Mouse (Mus musculus) bone marrow, adult 2 months (tissue): ENCODE results near the gene Luc7l3. TPM values are rescaled to one million over a fixed set of nuclear protein-coding genes. Genes with fewer than 3 reads are reported as not detected.
"Not testable (repeated sequence)": the region's sequence is repeated elsewhere in the genome, so short reads cannot be mapped to it uniquely, and the experiment has no call there.

Experiments used
- H3K27ac ChIP-seq: fragments of 200-500 bp; 2 replicates; pipeline ENCODE4 v1.5.1; 2012; ENCODE audit warnings: low read depth, mild to moderate bottlenecking, control low read depth, inconsistent platforms, low read length; ENCODE audit not compliant: control insufficient read depth, poor library complexity, insufficient read depth
- H3K4me1 ChIP-seq: fragments of 200-500 bp; 2 replicates; pipeline ENCODE4 v1.6.1; 2011; ENCODE audit warnings: low read length; ENCODE audit not compliant: control insufficient read depth, insufficient read depth
- H3K4me3 ChIP-seq: fragments of 200-500 bp; replicated peaks from 2 replicates; pipeline ENCODE3; 2011; ENCODE audit warnings: mild to moderate bottlenecking, low read depth, low read length, control low read depth; ENCODE audit not compliant: control insufficient read depth
- CTCF ChIP-seq: fragments of 200-500 bp; IDR thresholded peaks from 2 replicates; pipeline ENCODE4 v1.5.1; 2011; ENCODE audit warnings: low read length, control low read depth; ENCODE audit not compliant: control insufficient read depth, insufficient read depth
- POLR2A ChIP-seq: fragments of 200-500 bp; IDR thresholded peaks from 2 replicates; pipeline ENCODE4 v1.6.1; 2011; ENCODE audit warnings: low read depth, mild to moderate bottlenecking, control low read depth, low read length, borderline replicate concordance; ENCODE audit not compliant: control insufficient read depth
- WGBS: fragments of 180-500 bp; shearing (Covaris S2); methylation state at CpG from one replicate; pipeline ENCODE4 v1.1.7; 2018; 5-methylcytosine and 5-hydroxymethylcytosine counted together
- polyA plus RNA-seq: library from polyadenylated mRNA; stranded (reverse); fragments of >200 nt; gene quantifications from 2 replicates; pipeline ENCODE4 v1.2.4, GENCODE M21; 2011; ENCODE audit warnings: low replicate concordance; ENCODE audit not compliant: missing spikeins, insufficient read depth, insufficient read length

The Luc7l3 gene
- polyA plus RNA-seq, 1 experiment, result 213 TPM

DNA sequence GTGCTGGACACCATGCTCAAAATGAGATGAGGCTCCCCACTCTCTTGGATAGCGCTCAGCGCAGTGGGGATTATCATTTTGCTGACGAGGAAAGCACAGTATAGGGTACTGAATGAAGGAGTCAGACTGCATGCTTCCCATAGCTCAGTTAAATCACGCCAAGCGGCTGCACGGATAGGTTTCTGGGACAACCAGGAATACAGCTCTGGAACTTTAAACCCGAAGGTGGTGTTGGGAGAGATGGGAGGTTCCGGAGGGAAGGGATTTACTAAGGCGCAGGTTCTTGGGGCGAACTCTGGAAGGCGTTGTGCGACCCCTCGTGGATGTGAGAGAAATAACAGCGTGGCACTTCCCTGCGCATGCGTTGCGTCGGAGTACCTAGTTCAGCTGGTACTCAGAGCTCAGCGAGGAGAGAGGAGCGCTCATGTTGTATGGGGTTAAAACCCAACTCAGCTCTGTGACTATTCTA lies 44.9 kb downstream of the Luc7l3 start:
- peaks cover 2% of the 10 kb centered on the region for H3K4me1 ChIP-seq

DNA sequence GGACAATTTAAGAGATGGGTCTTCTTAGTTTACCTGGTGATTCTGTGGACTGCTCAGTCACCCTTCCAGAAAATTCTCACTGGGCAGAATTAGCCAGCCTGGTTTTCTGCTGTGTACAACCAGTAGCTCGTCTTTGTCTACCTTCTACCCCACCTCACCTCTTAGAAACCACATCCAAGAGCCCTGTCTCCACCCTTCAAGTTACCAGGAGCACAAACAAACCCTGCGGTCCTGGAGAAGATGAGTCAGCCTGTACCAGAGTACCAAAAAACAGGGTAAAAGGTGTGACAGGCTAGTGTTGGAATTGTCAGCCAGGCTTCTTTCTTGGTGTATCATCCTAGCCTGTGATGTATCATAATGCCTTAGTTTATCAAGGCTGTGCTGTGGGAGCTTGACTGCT lies 46.1 kb downstream of the Luc7l3 start:
- no peak overlapping the region for H3K4me3 ChIP-seq
- peaks cover 4% of the 10 kb centered on the region for H3K4me1 ChIP-seq
- TF ChIP-seq CTCF (no peak), POLR2A (no peak)
- 71% methylated on average over 2 of the region's 2 CpGs for WGBS
- H3K27ac ChIP-seq, result no peak overlapping the region

More for the DNA sequence above, 44.9 kb downstream of the Luc7l3 start:
- Histone ChIP-seq H3K27ac (no peak overlapping the region), H3K4me3 (peak overlapping the region; percentile 38)
- no peak for TF ChIP-seq POLR2A
- TF ChIP-seq CTCF, result peak; percentile 99
- WGBS, result 8% methylated on average over 20 of the region's 20 CpGs

DNA sequence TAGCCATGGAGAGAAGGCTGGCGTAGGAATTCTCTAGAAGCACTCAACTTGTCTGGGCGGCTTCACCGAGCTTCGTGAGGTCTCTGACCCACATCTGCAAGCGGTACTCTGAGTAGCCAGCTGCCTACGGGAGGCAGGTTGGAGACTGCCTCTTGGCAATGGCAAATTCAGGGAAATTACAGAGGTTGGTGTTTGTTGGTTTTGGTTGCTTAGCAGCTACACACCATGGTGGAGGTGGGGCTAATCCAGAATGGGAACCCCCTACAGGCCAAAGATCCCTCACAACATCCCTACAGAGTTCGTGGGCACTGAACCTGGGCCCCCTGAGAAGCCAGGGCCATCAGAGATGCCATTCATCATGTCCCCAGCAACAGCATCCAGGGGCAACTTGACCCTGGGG lies 46.6 kb downstream of the Luc7l3 start:
- 91% methylated on average over 7 of the region's 7 CpGs for WGBS
- peaks cover 4% of the 10 kb centered on the region for H3K4me1 ChIP-seq
- H3K27ac ChIP-seq, result no peak overlapping the region
- H3K4me3 ChIP-seq, result no peak overlapping the region
- TF ChIP-seq POLR2A (no peak), CTCF (no peak)

DNA sequence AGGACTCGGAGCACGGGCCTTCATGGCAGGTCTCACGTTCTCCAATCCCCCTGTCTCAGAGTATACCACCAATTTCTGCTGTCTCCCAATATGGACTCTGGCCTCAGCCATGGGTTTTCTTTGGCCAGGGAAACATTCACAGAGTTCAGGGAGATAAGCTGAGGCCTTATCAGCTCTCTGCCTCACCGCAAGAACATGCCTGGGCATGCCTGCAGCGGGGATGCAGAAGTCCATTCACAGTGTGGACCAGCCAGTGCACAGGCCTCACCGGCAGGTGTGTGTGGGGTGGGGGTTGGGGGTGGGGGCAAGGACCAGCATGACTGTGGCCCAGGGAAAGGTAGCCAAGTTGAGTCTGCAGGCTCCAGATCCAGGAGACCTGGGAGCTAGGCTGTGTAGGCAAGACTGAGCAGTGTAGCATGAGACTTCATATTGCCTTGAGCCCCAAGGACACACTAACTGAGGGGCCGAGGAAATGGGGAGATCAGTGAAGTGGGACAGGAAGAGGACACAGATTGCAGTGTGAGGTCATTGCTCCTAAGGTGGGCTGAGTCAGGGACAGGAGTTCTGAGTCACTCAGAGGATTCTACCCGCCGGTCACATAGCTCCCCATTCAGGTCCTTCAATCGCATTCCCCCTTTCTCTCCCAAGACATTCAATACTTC lies 47.5 kb downstream of the Luc7l3 start:
- peaks cover 4% of the 10 kb centered on the region for H3K4me1 ChIP-seq
- H3K27ac ChIP-seq, result no peak overlapping the region

DNA sequence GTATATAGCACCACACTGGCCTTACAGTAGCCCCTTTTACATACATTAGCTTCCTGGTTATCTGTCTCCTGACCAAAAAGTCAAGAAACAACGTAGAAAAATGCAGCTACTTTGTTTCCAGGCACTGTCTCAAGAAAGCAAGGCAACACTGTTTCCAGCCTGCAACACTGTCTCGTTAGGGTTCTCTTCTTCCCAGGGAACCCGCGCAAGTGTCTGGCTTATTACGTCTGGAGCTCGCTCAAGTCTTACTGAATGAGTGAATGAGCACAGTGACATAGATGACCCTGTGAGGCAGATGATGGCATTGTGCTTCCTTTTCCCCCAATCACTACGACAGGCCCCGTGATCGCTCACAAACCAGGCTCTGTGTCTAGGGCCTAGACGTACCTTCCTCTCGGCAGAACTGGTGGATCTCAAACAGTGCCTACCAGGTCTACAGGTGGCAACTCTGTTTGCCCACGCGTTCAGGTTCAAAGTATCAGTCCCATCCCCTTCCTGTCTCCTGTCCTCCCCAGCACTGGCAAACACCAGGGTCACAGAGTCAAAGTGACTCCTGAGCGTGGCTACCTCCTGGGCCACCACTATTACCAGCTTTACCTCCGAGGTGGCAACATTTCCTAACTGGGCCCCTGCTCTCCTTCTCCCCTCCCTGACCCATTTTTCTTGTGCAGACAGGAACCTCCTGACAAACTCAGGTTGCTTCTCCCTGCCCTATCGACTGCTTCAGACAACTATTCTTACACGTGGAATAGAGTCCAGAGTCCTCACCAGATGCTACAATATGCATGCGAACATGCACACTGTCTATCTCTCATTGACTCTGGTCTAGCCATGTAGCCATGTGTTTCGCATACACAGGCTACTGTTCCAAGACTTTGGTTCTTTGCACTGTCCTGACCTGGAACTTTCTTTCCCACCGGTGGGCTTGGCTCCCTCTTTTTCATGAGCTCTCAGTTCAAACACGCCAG lies 48.5 kb downstream of the Luc7l3 start:
- no peak for TF ChIP-seq POLR2A
- TF ChIP-seq CTCF, result no peak
- Histone ChIP-seq H3K4me3 (no peak overlapping the region), H3K27ac (no peak overlapping the region), H3K4me1 (peaks cover 4% of the 10 kb centered on the region)
- WGBS, result 85% methylated on average over 21 of the region's 21 CpGs

More for the DNA sequence above, 47.5 kb downstream of the Luc7l3 start:
- WGBS, result 79% methylated on average over 10 of the region's 10 CpGs
- TF ChIP-seq POLR2A, result no peak
- no peak for TF ChIP-seq CTCF
- no peak overlapping the region for H3K4me3 ChIP-seq

GRCm38 (mm10) chr11:94271015-94271414 lies 50.8 kb downstream of the Luc7l3 start:
- Histone ChIP-seq H3K4me1 (peaks cover 6% of the 10 kb centered on the region), H3K27ac (no peak overlapping the region), H3K4me3 (no peak overlapping the region)
- WGBS, result 56% methylated on average over 2 of the region's 2 CpGs
- no peak for TF ChIP-seq POLR2A

DNA sequence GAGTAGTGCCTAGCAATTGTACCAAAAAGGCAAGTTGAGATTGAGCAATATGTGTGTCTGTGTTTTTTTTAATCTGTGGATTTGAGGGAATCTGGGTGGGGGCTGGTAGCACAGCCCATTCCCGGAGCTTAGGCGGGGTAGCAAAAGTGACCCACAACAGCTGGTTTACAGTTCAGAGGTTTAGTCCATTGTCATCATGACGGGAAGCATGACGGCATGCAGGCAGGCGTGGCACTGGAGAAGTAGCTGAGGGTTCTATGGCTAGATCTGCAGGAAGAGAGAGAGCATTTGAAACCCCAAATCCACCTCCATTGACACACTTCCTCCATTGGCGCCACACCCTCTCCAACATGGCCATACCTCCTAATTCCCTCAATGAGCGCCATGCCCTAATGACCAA lies 51.9 kb downstream of the Luc7l3 start:
- no peak overlapping the region for H3K4me3 ChIP-seq
- no peak overlapping the region for H3K27ac ChIP-seq
- TF ChIP-seq CTCF, result no peak
- no peak for TF ChIP-seq POLR2A
- 71% methylated on average over 7 of the region's 7 CpGs for WGBS
- H3K4me1 ChIP-seq, result peaks cover 7% of the 10 kb centered on the region

- H3K4me1 ChIP-seq, result peaks cover 6% of the 10 kb centered on the region; the same call in 1 of the 2 replicates
- TF ChIP-seq POLR2A, result no peak
- TF ChIP-seq CTCF, result no peak
- no peak overlapping the region for H3K27ac ChIP-seq
- H3K4me3 ChIP-seq, result no peak overlapping the region
Measured at GRCm38 (mm10) chr11:94268761-94269160, 53.0 kb downstream of the Luc7l3 start.

DNA sequence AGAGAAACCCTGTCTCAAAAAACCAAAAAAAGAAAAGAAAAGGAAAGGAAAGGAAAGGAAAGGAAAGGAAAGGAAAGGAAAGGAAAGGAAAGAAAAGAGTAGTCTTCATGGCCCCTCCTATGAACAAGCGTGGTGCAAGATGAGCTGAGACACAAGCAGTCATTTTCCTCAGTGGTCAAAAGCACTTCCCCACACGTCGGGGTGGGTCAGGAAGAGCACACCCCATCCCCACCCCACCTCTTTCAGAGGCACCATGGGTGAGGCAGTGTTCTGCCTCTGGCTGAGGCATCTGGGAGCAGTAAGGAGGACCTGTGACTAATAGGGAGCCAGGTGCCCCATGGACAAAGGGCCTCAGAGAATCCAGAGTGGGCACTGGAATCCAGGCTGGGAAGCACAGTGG lies 55.6 kb downstream of the Luc7l3 start:
- WGBS, result 10% methylated on average over 3 of the region's 3 CpGs
- not testable (repeated sequence) for H3K27ac ChIP-seq

More for the DNA sequence above, 55.6 kb downstream of the Luc7l3 start:
- not testable (repeated sequence) for H3K4me1 ChIP-seq, H3K4me3 ChIP-seq
